Mouse (Mus musculus) T-cell, adult 66 days (primary cell): ENCODE data around the gene Copg2. TPM values are rescaled to one million over a fixed set of nuclear protein-coding genes. Genes with fewer than 3 reads are reported as not detected.

ENCODE experiments used
- total RNA-seq, 2 experiments: library from RNA; stranded (reverse); gene quantifications; 3 replicates in 1 of 2; 4 replicates in 1 of 2; pipeline ENCODE4 v1.2.4; 2023

The Copg2 gene
- 10 to 100 TPM; 24.2 to 30.8 TPM for total RNA-seq

GRCm38 (mm10) chr6:30896195-30896985 is at the start of gene Copg2:
TSS of gene Copg2 (minus strand) at chr6:30896794.

GRCm38 (mm10) chr6:30915473-30915872 is 18.9 kb upstream of the Copg2 start, which contains the start of gene Tsga13:
TSS of gene Tsga13 (minus strand) at chr6:30915573.

GRCm38 (mm10) chr6:30723331-30723730 is 173.3 kb downstream of the Copg2 start, which contains the start of gene Mest:
TSS of gene Mest (plus strand) at chr6:30723547.

Other genes with a start within 250 kb of the Copg2 start
- gene Cep41, start 203.0 kb downstream of the Copg2 start, total RNA-seq: 10 to 100 TPM in 1 of 2 experiments, 1 to 10 TPM in 1; 10.0 to 10.2 TPM
- gene Mest, start 173.2 kb downstream of the Copg2 start, total RNA-seq: 1 to 10 TPM in 1 of 2 experiments, under 1 TPM in 1; 0.99 to 1.9 TPM
- gene Tsga13, start 18.8 kb upstream of the Copg2 start, total RNA-seq: not detected
- gene Klf14, start 62.3 kb upstream of the Copg2 start, total RNA-seq: not detected